Mouse (Mus musculus) heart, embryonic 14.5 days (tissue): ENCODE results near the gene Kmt2d. TPM values are rescaled to one million over a fixed set of nuclear protein-coding genes. Genes with fewer than 3 reads are reported as not detected.

ENCODE experiments used
- ATAC-seq: fragments of 200-750 bp; cut with Nextera tagmentation; 2 replicates; pipeline ENCODE4 v1.8.0; 2017; ENCODE audit warnings: low read depth, moderate TSS enrichment; ENCODE audit not compliant: insufficient number of reproducible peaks, insufficient read depth, low FRiP score
- H3K27ac ChIP-seq, 2 experiments: fragments of 200-500 bp in 1 of 2; fragments of 300-500 bp in 1 of 2; sonication (generic) in 1 of 2; replicated peaks in 1 of 2; 2 replicates each; pipeline ENCODE4 v1.5.1; 2012 to 2014; ENCODE audit warnings: low read depth in 2 of 2, low read length in 2 of 2, control low read depth in 1 of 2, mild to moderate bottlenecking in 1 of 2, mixed read lengths in 1 of 2; ENCODE audit not compliant: control insufficient read depth in 1 of 2, insufficient read depth in 1 of 2
- H3K27me3 ChIP-seq: fragments of 300-500 bp; sonication (generic); 2 replicates; pipeline ENCODE4 v1.6.1; 2014; ENCODE audit warnings: mild to moderate bottlenecking, low read length, control low read depth; ENCODE audit not compliant: control insufficient read depth, insufficient read depth
- H3K36me3 ChIP-seq: fragments of 300-500 bp; sonication (generic); 2 replicates; pipeline ENCODE4 v1.6.1; 2014; ENCODE audit warnings: mild to moderate bottlenecking, control low read depth, low read length, mixed read lengths; ENCODE audit not compliant: control insufficient read depth, insufficient read depth
- H3K4me1 ChIP-seq, 2 experiments: fragments of 200-500 bp in 1 of 2; fragments of 300-500 bp in 1 of 2; sonication (generic) in 1 of 2; 2 replicates each; pipeline ENCODE4 v1.6.1; 2012 to 2014; ENCODE audit warnings: low read length in 2 of 2, control low read depth in 1 of 2, mixed read lengths in 1 of 2; ENCODE audit not compliant: control insufficient read depth in 2 of 2, insufficient read depth in 2 of 2
- H3K4me2 ChIP-seq: fragments of 300-500 bp; sonication (generic); 2 replicates; pipeline ENCODE4 v1.6.1; 2014; ENCODE audit warnings: mild to moderate bottlenecking, low read length
- H3K4me3 ChIP-seq, 2 experiments: fragments of 200-500 bp in 1 of 2; fragments of 300-500 bp in 1 of 2; sonication (generic) in 1 of 2; 2 replicates each; pipeline ENCODE4 v1.5.1; 2012 to 2014; ENCODE audit warnings: low read length in 2 of 2, mild to moderate bottlenecking in 2 of 2, control low read depth in 1 of 2, low read depth in 1 of 2, moderate library complexity in 1 of 2; ENCODE audit not compliant: control insufficient read depth in 1 of 2, insufficient read depth in 1 of 2
- H3K9ac ChIP-seq: fragments of 300-500 bp; sonication (generic); 2 replicates; pipeline ENCODE4 v1.6.1; 2014; ENCODE audit warnings: mild to moderate bottlenecking, low read length
- H3K9me3 ChIP-seq: fragments of 300-500 bp; sonication (generic); 2 replicates; pipeline ENCODE4 v1.6.1; 2016; ENCODE audit warnings: low read length, control low read depth; ENCODE audit not compliant: control insufficient read depth
- WGBS: fragments of 180-500 bp; shearing (Covaris S2); extraction: QIAGEN DNeasy Blood & Tissue Kit; methylation state at CpG from one replicate; pipeline ENCODE4 v1.1.7; 2014; 5-methylcytosine and 5-hydroxymethylcytosine counted together
- polyA plus RNA-seq: library from polyadenylated mRNA; unstranded; fragments of >200 nt; fragmentation: Nextera tagmentation; extraction: Ambion mirVana; gene quantifications from 2 replicates; pipeline ENCODE4 v1.2.1, GENCODE M21; 2014

Kmt2d gene
- polyA plus RNA-seq, 1 experiment from 2014 or later, result 13.0 TPM

DNA sequence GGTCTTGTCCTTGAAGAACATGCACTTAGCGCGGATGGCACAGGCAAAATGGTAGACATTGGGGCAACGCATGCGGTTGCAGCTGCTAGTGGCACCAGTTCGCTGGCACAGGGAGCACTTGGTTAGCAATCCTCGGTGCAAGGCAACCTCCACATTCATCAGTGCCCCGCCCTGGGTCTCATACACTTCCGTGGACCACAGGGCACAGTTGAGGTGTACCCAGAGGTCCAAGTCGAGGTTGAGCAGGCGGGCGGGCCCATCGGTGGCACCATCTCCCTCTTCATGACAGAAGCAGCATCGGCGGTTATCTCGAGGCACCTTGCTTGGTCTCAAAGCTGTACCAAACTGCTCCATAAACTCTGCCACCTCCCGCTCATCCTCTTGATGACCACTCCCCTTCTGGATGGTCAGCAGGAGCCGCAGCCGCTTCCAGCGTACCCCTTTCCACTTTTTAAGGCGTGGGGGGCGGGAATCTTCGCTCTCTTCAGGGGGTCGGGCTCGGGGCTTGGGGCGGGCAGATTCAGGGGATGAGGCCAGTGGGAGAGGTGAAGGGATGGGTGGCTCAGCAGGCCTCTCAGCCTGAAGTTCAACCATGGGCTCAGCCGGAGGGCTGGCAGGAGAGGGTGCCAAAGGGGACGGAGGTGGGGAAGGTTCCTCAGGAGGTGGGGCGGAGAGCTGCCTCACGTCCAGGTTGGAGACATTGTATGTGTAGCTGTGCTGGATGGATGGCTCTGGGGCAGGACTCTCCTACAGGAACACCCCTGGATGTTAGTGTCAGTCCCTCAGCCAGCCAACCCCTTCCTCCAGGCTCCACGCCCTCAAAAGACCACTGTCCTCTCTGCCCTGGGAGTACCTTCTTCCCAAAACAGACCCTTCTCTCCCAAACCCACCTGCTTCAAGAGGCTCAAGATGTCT, 31.1 kb downstream of the Kmt2d start:
- ATAC-seq, result no peak
- H3K4me3 ChIP-seq, result no peak overlapping the region
- H3K9me3 ChIP-seq, result no peaks in the 10 kb centered on the region
- H3K27ac ChIP-seq, result no peak overlapping the region
- peaks cover 100% of the 10 kb centered on the region for H3K36me3 ChIP-seq
- H3K27me3 ChIP-seq, result no peaks in the 10 kb centered on the region
- no peak overlapping the region for H3K4me2 ChIP-seq
- WGBS, result 94% methylated on average over 30 of the region's 30 CpGs
- no peak overlapping the region for H3K9ac ChIP-seq
- H3K4me1 ChIP-seq, result peaks cover 4 to 6% of the 10 kb centered on the region in 2 experiments; a peak in 2 of 4 replicates

DNA sequence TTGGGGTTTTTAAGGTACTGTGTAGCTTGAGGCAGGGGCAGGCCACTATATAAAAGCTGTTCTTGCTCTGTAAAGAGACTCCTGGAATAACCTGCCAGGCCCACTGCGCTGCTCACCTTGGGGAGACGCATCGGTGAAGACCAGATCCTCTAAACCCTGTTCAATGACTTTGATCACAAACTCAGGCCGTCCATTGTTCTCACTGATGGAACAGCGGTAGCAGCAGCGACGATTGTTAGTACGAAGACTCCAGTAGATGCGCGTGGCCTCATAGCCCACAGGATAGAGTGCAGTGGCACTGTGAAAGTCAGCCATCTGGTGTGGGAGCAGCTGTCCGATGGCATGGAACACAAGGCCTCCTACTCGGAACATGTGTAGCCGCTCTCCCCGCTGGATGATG, 31.8 kb downstream of the Kmt2d start:
- H3K4me2 ChIP-seq, result no peak overlapping the region
- peaks cover 100% of the 10 kb centered on the region for H3K36me3 ChIP-seq
- no peak overlapping the region for H3K4me3 ChIP-seq
- H3K9me3 ChIP-seq, result no peaks in the 10 kb centered on the region
- H3K9ac ChIP-seq, result no peak overlapping the region
- H3K27ac ChIP-seq, result no peak overlapping the region
- H3K27me3 ChIP-seq, result no peaks in the 10 kb centered on the region
- no peak for ATAC-seq
- peaks cover 4 to 6% of the 10 kb centered on the region in 2 experiments; a peak in 2 of 4 replicates for H3K4me1 ChIP-seq
- 90% methylated on average over 14 of the region's 14 CpGs for WGBS

DNA sequence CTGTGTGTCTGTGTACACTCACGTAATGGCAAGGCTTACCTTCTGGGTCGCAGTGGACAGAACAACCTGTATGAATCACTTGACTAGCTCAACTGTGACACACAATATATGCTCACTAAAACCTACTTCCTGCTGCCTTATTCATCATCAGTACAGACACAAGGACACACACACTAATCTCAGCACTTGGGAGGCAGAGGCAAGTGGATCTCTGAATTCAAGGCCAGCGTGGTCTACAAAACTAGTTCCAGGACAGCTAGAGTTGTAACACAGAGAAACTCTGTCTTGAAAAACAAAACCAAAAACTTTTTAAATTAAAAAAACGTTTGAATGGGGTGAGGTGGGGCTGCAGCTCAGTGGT, 33.3 kb downstream of the Kmt2d start:
- WGBS, result 76% methylated on average over 4 of the region's 4 CpGs
- no peak for ATAC-seq
- H3K9ac ChIP-seq, result no peak overlapping the region
- no peaks in the 10 kb centered on the region for H3K27me3 ChIP-seq
- no peak overlapping the region for H3K27ac ChIP-seq
- peaks cover 100% of the 10 kb centered on the region for H3K36me3 ChIP-seq
- peaks cover 4 to 8% of the 10 kb centered on the region in 2 experiments; a peak in 3 of 4 replicates for H3K4me1 ChIP-seq
- no peak overlapping the region for H3K4me3 ChIP-seq
- H3K9me3 ChIP-seq, result no peaks in the 10 kb centered on the region
- H3K4me2 ChIP-seq, result no peak overlapping the region

DNA sequence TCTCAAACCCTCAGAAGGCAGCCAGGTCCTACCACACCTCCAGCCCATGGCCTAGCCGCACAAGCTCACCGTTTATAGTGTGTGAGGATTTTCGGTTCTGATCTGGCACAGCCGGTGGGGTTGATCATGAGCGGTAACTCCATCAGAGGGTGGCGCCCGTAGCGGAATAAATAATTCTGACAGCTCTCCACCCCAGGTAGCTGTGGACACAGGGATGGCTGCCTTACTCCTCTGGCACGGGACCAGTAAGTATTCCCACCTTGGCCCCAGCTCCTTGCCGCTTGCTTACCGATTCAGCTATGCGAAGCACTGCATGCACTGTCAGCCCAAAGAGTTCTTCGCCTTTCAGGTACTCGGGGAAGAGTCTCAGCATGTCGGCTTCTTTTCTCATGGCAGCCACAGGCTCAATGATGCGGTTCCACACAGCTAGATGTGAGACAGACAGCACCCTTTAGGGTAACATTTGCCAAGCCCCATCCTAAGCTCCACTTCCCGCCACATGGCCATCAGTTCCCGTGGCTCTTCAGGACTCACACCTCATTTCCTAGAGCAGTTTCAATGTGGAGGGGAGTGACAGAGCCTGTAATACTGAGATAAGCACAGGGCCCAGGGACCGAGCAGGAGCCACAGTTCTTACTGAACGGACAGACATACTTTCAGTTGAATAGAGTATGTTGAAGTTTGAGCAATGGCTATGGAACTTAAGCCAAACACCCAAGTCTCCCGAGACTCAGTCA, 33.8 kb downstream of the Kmt2d start:
- H3K9ac ChIP-seq, result no peak overlapping the region
- ATAC-seq, result no peak

DNA sequence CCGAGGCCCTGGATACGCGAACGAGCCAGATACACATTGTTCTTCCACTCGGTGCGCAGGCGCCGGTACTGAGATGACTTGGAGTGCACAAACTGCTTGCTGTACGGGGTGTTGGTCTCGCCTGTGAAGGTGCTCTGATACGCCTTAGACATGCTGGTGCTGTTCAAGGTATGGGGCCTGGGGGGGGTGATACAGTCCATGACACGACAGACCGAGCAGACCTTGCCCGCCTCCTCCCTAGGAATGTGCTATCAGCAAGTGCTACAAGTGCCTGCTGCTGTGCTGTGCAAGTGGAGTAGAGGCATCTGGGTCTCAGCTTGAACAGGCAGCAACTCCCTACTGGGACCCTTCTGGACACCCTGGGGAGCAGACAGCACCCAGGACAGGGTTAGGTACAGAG, 35.7 kb downstream of the Kmt2d start:
- no peak overlapping the region for H3K4me3 ChIP-seq
- no peak for ATAC-seq
- H3K36me3 ChIP-seq, result peaks cover 76% of the 10 kb centered on the region
- H3K27ac ChIP-seq, result peak overlapping the region; percentile 9 to 33; a peak in 1 of 4 replicates
- H3K9ac ChIP-seq, result peak overlapping the region; percentile 32; the same call in 1 of the 2 replicates
- H3K9me3 ChIP-seq, result no peaks in the 10 kb centered on the region
- WGBS, result 66% methylated on average over 14 of the region's 14 CpGs
- H3K4me1 ChIP-seq, result peaks cover 6 to 10% of the 10 kb centered on the region in 2 experiments; a peak in 3 of 4 replicates
- H3K27me3 ChIP-seq, result no peaks in the 10 kb centered on the region
- H3K4me2 ChIP-seq, result no peak overlapping the region

More for the DNA sequence above, 33.8 kb downstream of the Kmt2d start:
- H3K4me3 ChIP-seq, result no peak overlapping the region
- H3K27me3 ChIP-seq, result no peaks in the 10 kb centered on the region
- H3K4me2 ChIP-seq, result no peak overlapping the region
- WGBS, result 89% methylated on average over 21 of the region's 21 CpGs
- no peak overlapping the region for H3K27ac ChIP-seq
- H3K4me1 ChIP-seq, result peaks cover 4 to 10% of the 10 kb centered on the region in 2 experiments; a peak in 3 of 4 replicates
- H3K9me3 ChIP-seq, result no peaks in the 10 kb centered on the region
- peaks cover 95% of the 10 kb centered on the region for H3K36me3 ChIP-seq

DNA sequence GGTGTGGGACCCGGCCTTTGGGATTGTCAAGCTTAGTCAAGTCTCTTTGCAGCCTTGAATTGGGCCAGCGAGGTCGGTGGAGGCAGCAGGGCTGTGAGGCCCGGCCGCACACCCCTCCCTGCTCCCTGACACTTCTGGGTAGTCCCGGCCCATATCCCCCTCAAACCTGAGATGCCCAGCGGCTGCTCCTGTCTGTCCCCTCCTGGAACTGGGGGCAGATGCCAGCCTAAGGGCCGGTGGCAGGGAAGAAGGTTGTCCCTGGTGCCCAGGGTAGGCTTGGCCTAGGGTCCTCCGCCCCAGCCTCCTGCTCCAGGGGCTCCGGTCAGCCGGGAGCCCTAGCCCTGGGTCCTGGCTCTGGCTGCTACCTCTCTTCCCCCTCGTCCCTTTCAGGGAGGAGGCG, 36.9 kb downstream of the Kmt2d start:
- ATAC-seq, result no peak
- 86% methylated on average over 13 of the region's 13 CpGs for WGBS
- Histone ChIP-seq H3K4me1 (peaks cover 10 to 16% of the 10 kb centered on the region in 2 experiments), H3K9ac (no peak overlapping the region), H3K4me3 (no peak overlapping the region), H3K27ac (no peak overlapping the region), H3K27me3 (no peaks in the 10 kb centered on the region), H3K36me3 (peaks cover 64% of the 10 kb centered on the region), H3K4me2 (no peak overlapping the region), H3K9me3 (no peaks in the 10 kb centered on the region)

DNA sequence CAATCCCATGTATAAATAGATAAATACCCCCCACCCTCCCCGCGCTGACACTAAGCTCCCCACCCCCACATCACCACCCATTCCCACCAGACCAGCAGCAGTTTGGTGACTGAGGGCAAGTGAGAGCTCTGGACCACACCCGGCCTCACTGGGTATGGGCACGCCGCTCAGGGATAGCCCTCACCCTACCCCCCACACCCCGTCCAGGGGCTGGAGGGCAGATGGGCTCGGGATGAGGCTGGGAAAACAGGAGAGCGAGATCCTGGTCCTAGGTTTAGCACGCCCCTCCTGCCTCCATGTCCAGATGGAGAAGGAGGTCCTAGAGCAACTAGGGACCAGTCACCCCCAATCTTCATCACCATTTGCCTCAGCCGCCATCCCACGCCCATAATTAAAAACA, 37.7 kb downstream of the Kmt2d start:
- H3K9ac ChIP-seq, result no peak overlapping the region
- H3K27ac ChIP-seq, result no peak overlapping the region
- no peak overlapping the region for H3K4me2 ChIP-seq
- H3K36me3 ChIP-seq, result peaks cover 56% of the 10 kb centered on the region
- H3K27me3 ChIP-seq, result no peaks in the 10 kb centered on the region
- H3K4me3 ChIP-seq, result no peak overlapping the region
- WGBS, result 85% methylated on average over 11 of the region's 11 CpGs
- ATAC-seq, result no peak
- no peaks in the 10 kb centered on the region for H3K9me3 ChIP-seq
- H3K4me1 ChIP-seq, result peaks cover 10 to 16% of the 10 kb centered on the region in 2 experiments
